8 mouse cellular contexts compared by ENCODE assay signal in the genomic region with DNA sequence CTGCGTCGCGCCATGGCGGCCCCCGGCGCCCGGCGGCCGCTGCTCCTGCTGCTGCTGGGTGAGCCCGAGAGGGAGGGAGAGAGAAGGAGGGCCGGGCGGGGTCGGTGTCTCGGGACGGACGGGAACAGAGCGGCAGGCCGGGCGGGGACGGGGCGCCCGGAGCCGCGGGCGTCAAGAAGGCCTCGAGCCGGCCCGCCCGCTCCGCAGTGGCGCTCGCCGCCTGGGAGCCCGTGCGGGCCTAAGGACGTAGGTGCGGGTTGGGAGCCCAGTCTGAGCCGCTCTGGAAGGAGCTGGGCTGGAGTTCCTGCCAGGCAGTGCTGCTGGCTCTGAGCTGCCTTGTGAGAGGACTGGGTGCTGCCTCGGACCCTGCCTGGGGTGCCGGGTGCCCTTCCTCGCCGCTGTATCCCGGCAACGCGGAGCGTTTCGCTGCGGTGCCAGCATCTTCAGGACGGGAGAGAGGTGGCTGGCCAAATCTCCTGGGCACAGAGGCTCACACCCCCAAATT. TPM values are rescaled to one million over a fixed set of nuclear protein-coding genes. Genes with fewer than 3 reads are reported as not detected.
DNase-seq lines count a peak whose midpoint lies in the region; ATAC-seq lines count a peak whose summit lies in the region.

No protein-coding gene starts in this region.

- peak overlapping the region; percentile 96 for H3K4me3 ChIP-seq in hindbrain, embryonic 16.5 days (ENCODE audit: low read length)
- peak overlapping the region; percentile 98 for H3K4me3 ChIP-seq in megakaryocyte, embryonic 14.5 days (replicated peaks)

- no peaks in the 10 kb centered on the region for H3K9me3 ChIP-seq in hindbrain, embryonic 16.5 days (ENCODE audit: control insufficient read depth, low read length)
- no peaks in the 10 kb centered on the region for H3K9me3 ChIP-seq in megakaryocyte, embryonic 14.5 days

- peak overlapping the region; percentile 77 for H3K27ac ChIP-seq in hindbrain, embryonic 16.5 days (ENCODE audit: low read depth, low read length)

- H3K4me1 ChIP-seq in hindbrain, embryonic 16.5 days (ENCODE audit: control insufficient read depth, insufficient read depth, low read depth, low read length): peaks cover 20% of the 10 kb centered on the region
- H3K4me1 ChIP-seq in megakaryocyte, embryonic 14.5 days: peaks cover 88% of the 10 kb centered on the region

- peak overlapping the region; percentile 95 for H3K4me2 ChIP-seq in hindbrain, embryonic 16.5 days (ENCODE audit: low read length)

- H3K36me3 ChIP-seq in hindbrain, embryonic 16.5 days (ENCODE audit: control insufficient read depth, insufficient read depth, low read length): no peaks in the 10 kb centered on the region
- H3K36me3 ChIP-seq in megakaryocyte, embryonic 14.5 days (replicated peaks; ENCODE audit: low read length): peaks cover 15% of the 10 kb centered on the region

- 0% methylated on average over 38 of the region's 49 CpGs for WGBS in hindbrain, embryonic 16.5 days

- no peaks in the 10 kb centered on the region for H3K27me3 ChIP-seq in hindbrain, embryonic 16.5 days (replicated peaks; ENCODE audit: control insufficient read depth, insufficient read depth, low read length)
- H3K27me3 ChIP-seq in megakaryocyte, embryonic 14.5 days (replicated peaks): no peaks in the 10 kb centered on the region

- peak; percentile 75 for ATAC-seq in hindbrain, embryonic 16.5 days

- peak; percentile 23 for DNase-seq in adrenal gland, postnatal 25 days
- no peak for DNase-seq in adrenal gland, postnatal 10 days
- DNase-seq in urinary bladder, postnatal 25 days (ENCODE audit: low spot score): peak; percentile 12
- DNase-seq in urinary bladder, postnatal 4 days (ENCODE audit: low spot score in 2 of 2): no peak
- DNase-seq in spleen, postnatal 4 days (ENCODE audit: low spot score in 2 of 2): no peak
- no peak for DNase-seq in urinary bladder, postnatal 14 days (ENCODE audit: low spot score)

- peak overlapping the region; percentile 98 for H3K9ac ChIP-seq in hindbrain, embryonic 16.5 days (ENCODE audit: low read depth, low read length)

RNA-seq across cellular contexts. Expression of a gene that starts 0.5 kb away (rescaled TPM):
- 393 and 413 TPM in 2 replicates for total RNA-seq in adrenal gland, postnatal 25 days (2021)
- 100 to 1,000 TPM; 351 to 364 TPM for total RNA-seq in adrenal gland, postnatal 10 days (2021)
- polyA plus RNA-seq in hindbrain, embryonic 16.5 days (2015; fragmentation: Nextera tagmentation; extraction: Ambion mirVana): 318 and 342 TPM in 2 replicates
- polyA plus RNA-seq in megakaryocyte, embryonic 14.5 days (2012; ENCODE audit: insufficient read depth, low replicate concordance): 228 and 359 TPM in 2 replicates

RNA-seq across cellular contexts. Expression of a gene that starts 41.0 kb away (rescaled TPM):
- total RNA-seq in adrenal gland, postnatal 25 days (2021): 14.8 and 22.1 TPM in 2 replicates
- 10 to 100 TPM; 10.3 to 13.4 TPM for total RNA-seq in adrenal gland, postnatal 10 days (2021)
- polyA plus RNA-seq in hindbrain, embryonic 16.5 days (2015; fragmentation: Nextera tagmentation; extraction: Ambion mirVana): 13.2 and 15.2 TPM in 2 replicates
- 16.8 and 26.7 TPM in 2 replicates for polyA plus RNA-seq in megakaryocyte, embryonic 14.5 days (2012; ENCODE audit: insufficient read depth, low replicate concordance)

RNA-seq across cellular contexts. Expression of a gene that starts 54.0 kb away (rescaled TPM):
- 153 and 195 TPM in 2 replicates for total RNA-seq in adrenal gland, postnatal 25 days (2021)
- total RNA-seq in adrenal gland, postnatal 10 days (2021): 100 to 1,000 TPM in 1 of 2 experiments, 10 to 100 TPM in 1; 85.9 to 107 TPM
- polyA plus RNA-seq in hindbrain, embryonic 16.5 days (2015; fragmentation: Nextera tagmentation; extraction: Ambion mirVana): 67.5 and 72.7 TPM in 2 replicates
- 5.8 and 14.3 TPM in 2 replicates for polyA plus RNA-seq in megakaryocyte, embryonic 14.5 days (2012; ENCODE audit: insufficient read depth, low replicate concordance)

RNA-seq across cellular contexts. Expression of a gene that starts 54.2 kb away (rescaled TPM):
- total RNA-seq in adrenal gland, postnatal 25 days (2021): 22.3 and 25.7 TPM in 2 replicates
- 10 to 100 TPM; 17.9 to 21.0 TPM for total RNA-seq in adrenal gland, postnatal 10 days (2021)
- 36.8 and 41.2 TPM in 2 replicates for polyA plus RNA-seq in hindbrain, embryonic 16.5 days (2015; fragmentation: Nextera tagmentation; extraction: Ambion mirVana)
- 10.0 and 25.2 TPM in 2 replicates for polyA plus RNA-seq in megakaryocyte, embryonic 14.5 days (2012; ENCODE audit: insufficient read depth, low replicate concordance)

Comparison
In these comparisons a context has a peak if more than half of its experiments do, and no peak if none do; other contexts are left out.
1. DNase-seq: peak in adrenal gland, postnatal 25 days (single experiment) and urinary bladder, postnatal 25 days (single experiment); none in adrenal gland, postnatal 10 days (single experiment), urinary bladder, postnatal 4 days (0 of 2), spleen, postnatal 4 days (0 of 2) and urinary bladder, postnatal 14 days (single experiment).